Mouse (Mus musculus): ENCODE measurements at regions not wholly inside any gene's neighbourhood (a gene's known extent, or its start where the extent isn't known, plus 50 kb on each side); places are given as distances from the start of the nearest gene placed in this dataset.

GRCm38 (mm10) chr5:54349775-54350332, 351.6 kb downstream of the Stim2 start:
- TF ChIP-seq CTCF (IDR thresholded peaks at IDR 0.05; ENCODE audit: insufficient read depth, low read length) (no peak), POLR2A (IDR thresholded peaks at IDR 0.05; ENCODE audit: borderline replicate concordance, extremely low read depth, low read depth, low read length) (no peak)
